Mouse (Mus musculus): ENCODE measurements around the gene H2-Ab1. TPM values are rescaled to one million over a fixed set of nuclear protein-coding genes. Genes with fewer than 3 reads are reported as not detected.

H2-Ab1 gene
- polyA plus RNA-seq, 1 experiment from 2014 or later: 4.7 TPM

DNA sequence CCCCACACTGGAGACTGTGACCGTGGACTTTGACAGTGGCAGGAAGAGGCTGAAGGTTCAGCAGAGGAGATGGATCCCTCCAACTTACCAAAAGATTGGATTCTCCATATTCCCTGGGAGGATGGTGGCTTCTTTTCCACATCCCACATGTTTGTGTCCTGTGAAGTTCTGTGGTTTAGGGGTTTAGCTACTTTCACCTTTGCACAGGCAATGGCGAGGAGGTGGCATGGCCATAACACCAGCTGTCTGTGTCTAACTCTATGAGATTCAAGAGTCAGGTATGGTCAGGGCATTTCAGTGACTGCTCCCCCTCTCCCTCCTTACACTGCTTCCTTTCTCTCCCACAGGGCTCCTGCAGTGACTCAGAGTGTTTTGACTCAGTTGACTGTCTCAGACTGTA lies 11.3 kb downstream of the H2-Ab1 start:
- Histone ChIP-seq H3K27ac (no peak overlapping the region), H3K4me1 (replicated peaks) (peaks cover 17% of the 10 kb centered on the region), H3K27me3 (ENCODE audit: insufficient read depth, poor library complexity, severe bottlenecking) (peaks cover 31% of the 10 kb centered on the region), H3K36me3 (no peaks in the 10 kb centered on the region), H3K9me3 (no peaks in the 10 kb centered on the region), H3K4me3 (no peak overlapping the region)
- DNase-seq (ENCODE audit: low spot score): no peak
- WGBS: 96% methylated on average over 2 of the region's 2 CpGs

DNA sequence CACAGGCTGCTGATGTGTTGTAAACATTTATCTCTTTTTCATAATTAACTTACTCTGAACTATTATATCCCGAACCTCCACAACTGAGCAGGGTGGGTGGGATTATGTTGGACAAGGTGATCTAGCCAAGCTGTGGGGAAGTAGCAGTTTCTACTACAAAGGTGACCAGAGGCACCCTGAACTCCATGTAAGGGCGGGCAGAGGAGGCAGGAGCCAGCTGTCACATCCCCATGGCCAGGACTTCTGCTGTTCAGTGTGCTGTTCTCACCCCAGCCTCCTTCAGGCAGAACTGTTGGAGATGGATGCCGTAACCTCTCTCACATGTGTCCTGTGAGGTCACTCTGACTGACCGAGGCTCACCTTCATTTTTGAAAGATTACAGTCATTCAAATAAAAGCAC lies 12.3 kb downstream of the H2-Ab1 start:
- H3K4me1 ChIP-seq (replicated peaks): peaks cover 7% of the 10 kb centered on the region
- H3K36me3 ChIP-seq: no peaks in the 10 kb centered on the region
- no peaks in the 10 kb centered on the region for H3K9me3 ChIP-seq
- no peak overlapping the region for H3K27ac ChIP-seq
- 75% methylated on average over 4 of the region's 4 CpGs for WGBS
- peaks cover 21% of the 10 kb centered on the region for H3K27me3 ChIP-seq (ENCODE audit: insufficient read depth, poor library complexity, severe bottlenecking)
- no peak overlapping the region for H3K4me3 ChIP-seq
- DNase-seq (ENCODE audit: low spot score): no peak

DNA sequence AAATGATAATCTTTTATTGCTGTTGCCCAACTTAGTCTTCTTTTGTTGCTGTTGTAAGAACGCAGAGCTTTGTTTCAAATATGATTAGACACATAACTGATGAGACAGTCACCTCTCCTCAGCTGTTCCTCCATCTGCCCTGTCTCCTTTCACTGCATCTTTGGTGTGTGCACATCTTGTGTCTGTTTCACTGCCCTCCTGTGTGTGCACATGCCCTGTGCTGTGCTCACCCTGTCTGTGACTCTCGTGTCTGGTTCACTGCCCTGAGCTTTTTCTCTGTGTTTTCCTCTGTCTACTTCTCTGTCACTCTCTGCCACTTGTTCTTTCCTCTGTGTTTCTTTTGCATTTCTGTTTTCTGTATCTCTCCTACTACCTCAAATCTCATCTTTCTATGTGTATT lies 12.7 kb downstream of the H2-Ab1 start:
- peaks cover 2% of the 10 kb centered on the region for H3K4me1 ChIP-seq (replicated peaks)
- no peak for DNase-seq (ENCODE audit: low spot score)
- WGBS: 85% methylated on average over 2 of the region's 2 CpGs
- H3K27ac ChIP-seq: no peak overlapping the region
- no peaks in the 10 kb centered on the region for H3K36me3 ChIP-seq
- peaks cover 17% of the 10 kb centered on the region; the same call in 1 of the 2 replicates for H3K27me3 ChIP-seq (ENCODE audit: insufficient read depth, poor library complexity, severe bottlenecking)
- no peak overlapping the region for H3K4me3 ChIP-seq
- H3K9me3 ChIP-seq: no peaks in the 10 kb centered on the region

DNA sequence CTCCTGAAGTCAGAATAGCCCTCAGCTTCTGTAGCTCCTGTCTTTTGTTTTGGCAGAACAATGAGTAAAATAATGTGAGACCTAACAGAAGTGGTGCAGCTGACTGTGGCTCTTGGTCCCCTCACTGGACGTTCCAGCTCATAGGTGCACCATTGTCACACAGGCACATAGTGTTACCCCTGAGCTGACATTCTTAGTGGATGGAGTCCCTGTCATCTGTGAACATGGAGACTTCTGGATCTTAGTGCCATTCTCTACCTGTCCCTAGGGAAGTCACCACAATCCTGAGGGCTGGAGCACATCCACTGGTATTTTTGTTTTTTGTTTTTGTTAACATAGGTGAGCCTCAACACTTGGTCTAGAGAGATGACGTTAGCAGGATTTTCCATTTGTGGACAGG lies 13.5 kb downstream of the H2-Ab1 start:
- H3K27ac ChIP-seq: no peak overlapping the region
- H3K9me3 ChIP-seq: no peaks in the 10 kb centered on the region
- 79% methylated on average over 2 of the region's 2 CpGs for WGBS
- no peaks in the 10 kb centered on the region for H3K36me3 ChIP-seq
- DNase-seq (ENCODE audit: low spot score): no peak
- H3K4me3 ChIP-seq: no peak overlapping the region
- H3K27me3 ChIP-seq (ENCODE audit: insufficient read depth, poor library complexity, severe bottlenecking): 0 out of 2 replicates have a peak, but pooled peaks cover 12% of the 10 kb centered on the region
- H3K4me1 ChIP-seq (replicated peaks): no peaks in the 10 kb centered on the region

DNA sequence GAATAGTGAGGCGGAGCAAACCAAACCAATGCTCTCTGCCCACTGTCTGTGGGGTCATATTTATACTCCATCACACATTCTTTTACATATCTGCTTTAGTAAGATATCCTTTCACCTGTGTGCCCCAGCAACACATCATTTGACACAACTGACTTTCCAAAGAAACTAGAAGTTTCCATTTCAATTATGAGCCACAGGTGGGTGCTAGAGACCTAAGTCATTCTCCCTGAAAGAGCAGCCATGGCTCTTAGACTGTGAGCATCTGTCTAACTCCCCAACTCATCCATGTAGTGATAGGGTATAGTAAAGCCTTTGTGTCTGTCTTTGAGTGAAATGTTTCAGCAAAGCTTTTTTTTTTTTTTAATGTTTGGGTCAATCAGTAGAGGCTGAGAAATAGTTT lies 14.6 kb downstream of the H2-Ab1 start:
- Histone ChIP-seq H3K4me3 (no peak overlapping the region), H3K36me3 (no peaks in the 10 kb centered on the region)

DNA sequence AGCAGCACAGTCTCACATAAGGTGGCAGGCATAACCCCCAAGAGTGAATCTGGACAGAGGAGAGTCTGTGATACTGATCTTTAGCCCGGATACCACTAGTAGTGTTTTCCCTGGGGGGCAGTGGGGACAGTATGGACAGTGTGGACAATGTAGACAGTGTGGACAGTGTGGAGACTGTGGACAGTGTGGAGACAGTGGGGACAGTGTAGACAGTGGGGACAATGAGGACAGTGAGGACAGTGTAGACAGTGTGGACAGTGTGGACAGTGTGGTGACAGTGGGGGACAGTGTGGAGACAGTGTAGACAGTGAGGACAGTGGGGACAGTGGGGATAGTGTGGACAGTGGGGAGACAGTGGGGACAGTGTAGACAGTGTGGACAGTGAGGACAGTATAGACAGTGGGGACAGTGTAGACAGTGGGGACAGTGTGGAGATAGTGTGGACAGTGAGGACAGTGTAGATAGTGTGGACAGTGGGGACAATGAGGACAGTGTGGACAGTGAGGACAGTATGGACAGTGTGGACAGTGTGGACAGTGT lies 23.1 kb downstream of the H2-Ab1 start:
- no peak for DNase-seq (ENCODE audit: low spot score)
- no peaks in the 10 kb centered on the region for H3K27me3 ChIP-seq (ENCODE audit: insufficient read depth, poor library complexity, severe bottlenecking)
- no peak overlapping the region for H3K27ac ChIP-seq
- no peak overlapping the region for H3K4me3 ChIP-seq
- 85% methylated on average over 1 of the region's 1 CpGs for WGBS
- no peaks in the 10 kb centered on the region for H3K9me3 ChIP-seq
- H3K4me1 ChIP-seq (replicated peaks): no peaks in the 10 kb centered on the region
- no peaks in the 10 kb centered on the region for H3K36me3 ChIP-seq

More for the DNA sequence above, 14.6 kb downstream of the H2-Ab1 start:
- Histone ChIP-seq H3K4me1 (replicated peaks) (no peaks in the 10 kb centered on the region), H3K9me3 (no peaks in the 10 kb centered on the region), H3K27me3 (ENCODE audit: insufficient read depth, poor library complexity, severe bottlenecking) (0 out of 2 replicates have a peak, but pooled peaks cover 11% of the 10 kb centered on the region), H3K27ac (no peak overlapping the region)
- 89% methylated on average over 1 of the region's 1 CpGs for WGBS
- DNase-seq (ENCODE audit: low spot score): no peak

DNA sequence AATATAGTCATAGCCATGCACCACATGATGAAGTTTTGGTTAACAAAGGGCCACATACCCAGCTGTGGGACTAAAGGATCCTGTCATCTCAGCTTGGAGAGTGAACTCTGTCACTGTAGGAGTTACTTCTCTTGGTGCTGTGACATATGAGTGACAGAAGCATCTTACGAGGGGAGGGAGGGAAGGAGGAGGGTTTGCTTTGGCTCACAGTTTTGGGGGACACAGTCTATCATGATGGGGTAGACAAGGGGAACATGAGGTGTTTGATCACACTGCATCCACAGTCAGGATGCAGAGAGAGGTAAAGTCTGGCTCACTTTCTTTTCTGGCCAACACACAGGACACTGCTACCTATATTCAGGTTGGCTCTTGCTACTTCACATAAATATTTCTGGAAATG lies 24.3 kb downstream of the H2-Ab1 start:
- Histone ChIP-seq H3K27ac (no peak overlapping the region), H3K36me3 (no peaks in the 10 kb centered on the region), H3K27me3 (ENCODE audit: insufficient read depth, poor library complexity, severe bottlenecking) (no peaks in the 10 kb centered on the region), H3K9me3 (no peaks in the 10 kb centered on the region), H3K4me1 (replicated peaks) (no peaks in the 10 kb centered on the region), H3K4me3 (no peak overlapping the region)
- DNase-seq (ENCODE audit: low spot score): no peak
- 70% methylated on average over 1 of the region's 1 CpGs for WGBS

DNA sequence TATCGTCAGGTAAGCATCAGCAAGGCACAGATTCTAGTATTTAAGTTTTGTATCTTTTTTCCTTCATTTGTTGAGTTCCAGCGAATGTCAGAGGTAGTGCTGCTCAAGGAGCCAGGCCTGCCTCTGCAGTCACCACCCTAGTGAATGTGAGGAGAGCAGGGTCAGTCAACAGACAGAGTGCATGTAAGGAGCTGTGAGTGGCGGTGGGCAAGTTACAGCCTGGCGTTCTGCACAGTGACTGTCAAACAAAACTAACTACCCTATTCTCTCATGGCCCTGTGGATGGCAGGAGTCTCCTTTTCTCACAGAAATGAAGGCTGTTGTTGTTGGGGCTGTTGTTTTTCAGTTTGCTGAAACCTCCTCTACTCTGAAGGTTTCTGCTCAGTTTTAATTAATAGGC lies 27.9 kb downstream of the H2-Ab1 start:
- H3K4me3 ChIP-seq: no peak overlapping the region
- H3K36me3 ChIP-seq: no peaks in the 10 kb centered on the region
- H3K27ac ChIP-seq: no peak overlapping the region
- WGBS: 75% methylated on average over 4 of the region's 4 CpGs
- DNase-seq (ENCODE audit: low spot score): no peak
- H3K4me1 ChIP-seq (replicated peaks): no peaks in the 10 kb centered on the region
- H3K9me3 ChIP-seq: no peaks in the 10 kb centered on the region
- H3K27me3 ChIP-seq (ENCODE audit: insufficient read depth, poor library complexity, severe bottlenecking): no peaks in the 10 kb centered on the region

DNA sequence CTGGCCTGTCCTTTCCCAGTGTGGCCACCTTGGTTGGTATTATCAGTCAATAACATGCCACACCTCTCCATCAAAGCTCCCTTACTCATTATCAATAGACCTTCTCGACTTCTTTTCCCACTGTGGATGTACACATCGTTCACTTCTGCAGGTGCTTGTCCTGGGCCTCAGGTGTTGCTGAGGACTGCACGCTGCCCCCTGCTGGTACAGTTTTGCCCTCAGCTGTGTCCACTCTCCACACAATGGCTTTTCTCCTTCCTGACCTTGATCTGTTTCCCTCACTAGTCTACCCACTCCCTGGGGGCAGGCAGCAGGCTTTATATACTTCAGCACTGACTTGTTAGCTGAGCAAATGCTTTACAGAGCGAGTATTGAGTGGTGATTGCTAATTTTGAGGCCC lies 28.4 kb downstream of the H2-Ab1 start:
- no peaks in the 10 kb centered on the region for H3K4me1 ChIP-seq (replicated peaks)
- H3K27ac ChIP-seq: no peak overlapping the region
- no peaks in the 10 kb centered on the region for H3K36me3 ChIP-seq
- no peaks in the 10 kb centered on the region for H3K27me3 ChIP-seq (ENCODE audit: insufficient read depth, poor library complexity, severe bottlenecking)
- DNase-seq (ENCODE audit: low spot score): no peak
- H3K9me3 ChIP-seq: no peaks in the 10 kb centered on the region
- H3K4me3 ChIP-seq: no peak overlapping the region
- 45% methylated on average over 4 of the region's 4 CpGs for WGBS

DNA sequence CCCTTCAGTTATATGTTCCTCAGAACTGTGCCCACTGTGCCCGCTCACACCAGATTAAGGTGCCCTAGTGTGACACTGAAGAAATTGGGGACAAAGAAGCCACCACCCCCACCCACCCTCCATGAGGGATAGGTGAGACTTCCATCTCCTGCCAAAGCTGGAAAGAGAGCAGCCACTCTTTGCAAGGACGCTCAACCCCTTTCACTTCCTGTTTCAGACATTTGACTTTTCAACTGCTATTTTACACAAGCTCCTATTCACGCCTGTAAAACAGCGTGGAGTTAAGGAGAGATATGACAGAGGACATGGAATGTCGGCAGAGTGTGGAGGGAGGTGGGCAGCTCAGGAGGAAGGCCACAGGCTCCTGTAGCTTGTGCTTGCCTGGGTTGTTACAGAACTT lies 29.0 kb downstream of the H2-Ab1 start:
- DNase-seq (ENCODE audit: low spot score): no peak
- Histone ChIP-seq H3K4me1 (replicated peaks) (no peaks in the 10 kb centered on the region), H3K27ac (no peak overlapping the region), H3K36me3 (no peaks in the 10 kb centered on the region), H3K27me3 (ENCODE audit: insufficient read depth, poor library complexity, severe bottlenecking) (no peaks in the 10 kb centered on the region), H3K4me3 (no peak overlapping the region), H3K9me3 (no peaks in the 10 kb centered on the region)
- 82% methylated on average over 5 of the region's 5 CpGs for WGBS

DNA sequence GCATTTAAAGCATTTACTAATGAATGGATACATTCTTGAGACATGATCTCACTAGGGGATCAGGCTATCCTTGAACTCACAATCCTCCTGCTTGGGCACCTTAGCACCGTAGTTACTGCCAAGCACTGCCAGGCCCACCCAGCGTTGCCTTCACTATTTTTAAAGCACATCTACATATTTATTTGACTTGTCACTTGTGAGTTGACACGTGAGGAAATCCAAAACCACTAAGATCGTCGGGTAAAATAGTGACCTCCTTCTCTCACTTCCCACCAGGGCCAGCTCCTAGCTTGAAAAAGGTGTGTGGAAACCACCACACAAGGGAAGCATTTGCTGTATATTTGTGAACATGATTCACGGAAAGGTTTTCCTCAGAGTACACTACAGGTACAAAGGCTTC lies 29.5 kb downstream of the H2-Ab1 start:
- DNase-seq (ENCODE audit: low spot score): no peak
- no peak overlapping the region for H3K4me3 ChIP-seq
- H3K9me3 ChIP-seq: no peaks in the 10 kb centered on the region
- no peak overlapping the region for H3K27ac ChIP-seq
- no peaks in the 10 kb centered on the region for H3K36me3 ChIP-seq
- no peaks in the 10 kb centered on the region for H3K4me1 ChIP-seq (replicated peaks)
- 69% methylated on average over 6 of the region's 6 CpGs for WGBS
- no peaks in the 10 kb centered on the region for H3K27me3 ChIP-seq (ENCODE audit: insufficient read depth, poor library complexity, severe bottlenecking)

DNA sequence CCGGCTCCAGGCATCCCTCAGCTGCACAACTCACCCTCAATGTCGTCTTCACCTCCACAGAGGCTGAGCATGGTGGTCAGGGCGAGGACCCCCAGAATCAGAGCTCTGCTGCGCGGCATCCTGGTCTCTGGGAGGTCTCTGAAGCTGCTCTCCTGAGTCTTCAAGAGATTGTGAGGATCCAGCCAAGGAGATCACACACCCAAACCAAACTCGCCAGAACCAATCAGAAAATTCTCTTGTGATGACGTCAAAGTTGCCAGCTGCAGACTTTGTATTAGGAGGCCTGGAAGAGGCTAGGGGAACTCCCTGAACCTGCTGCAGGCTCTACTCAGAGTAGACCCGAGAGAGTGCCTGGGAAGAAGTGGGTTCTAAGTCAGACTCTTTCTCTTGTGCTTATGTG lies 30.2 kb downstream of the H2-Ab1 start, which contains the start of gene H2-Aa:
Gene H2-Aa (minus strand): TSS at position 176 of the 400 bp plus-strand sequence.
- Histone ChIP-seq H3K36me3 (no peaks in the 10 kb centered on the region), H3K27me3 (ENCODE audit: insufficient read depth, poor library complexity, severe bottlenecking) (no peaks in the 10 kb centered on the region; the same call in 1 of the 2 replicates), H3K4me3 (no peak within 1 kb of the TSS), H3K27ac (no peak within 1 kb of the TSS), H3K4me1 (replicated peaks) (no peaks in the 10 kb centered on the region), H3K9me3 (no peaks in the 10 kb centered on the region)
- peak; percentile 44 for DNase-seq (ENCODE audit: low spot score)
- 16% methylated on average over 8 of the region's 8 CpGs for WGBS

DNA sequence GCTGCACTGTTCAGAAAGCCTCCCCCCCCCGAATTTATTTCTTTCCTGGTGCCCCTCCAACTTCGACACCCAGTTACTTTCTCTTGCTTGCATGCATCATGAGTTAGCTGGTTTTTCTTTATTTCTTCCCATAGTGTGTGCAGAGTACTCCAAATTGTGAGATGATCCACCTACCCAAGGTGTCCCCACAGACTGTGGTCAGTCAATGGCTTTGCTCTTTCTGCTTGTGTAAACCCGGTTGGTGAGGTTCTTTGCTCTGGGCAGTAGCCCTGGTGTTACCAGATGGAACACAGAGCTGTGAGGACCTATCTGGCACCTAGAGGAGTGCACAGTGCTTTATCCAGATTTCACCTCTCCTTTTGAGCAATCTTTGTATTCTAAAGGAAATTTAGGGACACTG lies 30.6 kb downstream of the H2-Ab1 start:
- no peaks in the 10 kb centered on the region for H3K9me3 ChIP-seq
- no peaks in the 10 kb centered on the region; the same call in 1 of the 2 replicates for H3K27me3 ChIP-seq (ENCODE audit: insufficient read depth, poor library complexity, severe bottlenecking)
- no peaks in the 10 kb centered on the region for H3K36me3 ChIP-seq
- DNase-seq (ENCODE audit: low spot score): no peak
- no peak overlapping the region for H3K27ac ChIP-seq
- H3K4me3 ChIP-seq: no peak overlapping the region
- no peaks in the 10 kb centered on the region for H3K4me1 ChIP-seq (replicated peaks)
- 77% methylated on average over 3 of the region's 3 CpGs for WGBS

DNA sequence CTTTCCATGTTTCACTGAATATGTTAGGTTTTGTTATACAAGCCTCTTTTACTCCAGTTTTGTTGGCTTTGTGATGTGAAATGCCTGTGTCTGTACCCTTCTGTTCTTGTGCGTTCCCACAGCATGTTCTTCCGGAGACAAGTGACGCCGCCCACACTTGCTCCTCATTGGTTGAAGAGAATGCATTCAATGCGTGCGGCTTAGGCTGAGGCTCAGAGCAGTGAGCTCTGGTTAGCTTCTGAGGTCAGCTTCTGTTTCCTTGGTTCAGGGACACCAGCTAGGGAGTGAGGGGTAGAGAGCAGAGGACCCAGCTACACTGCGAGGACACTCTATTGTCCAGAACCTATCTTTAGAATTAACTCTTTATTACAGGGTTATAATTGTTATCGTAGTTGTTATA lies 34.1 kb downstream of the H2-Ab1 start:
- peak; percentile 88 for DNase-seq (ENCODE audit: low spot score)
- H3K36me3 ChIP-seq: no peaks in the 10 kb centered on the region
- no peak overlapping the region for H3K27ac ChIP-seq
- peaks cover 4% of the 10 kb centered on the region for H3K27me3 ChIP-seq (ENCODE audit: insufficient read depth, poor library complexity, severe bottlenecking)
- WGBS: 16% methylated on average over 8 of the region's 8 CpGs
- H3K9me3 ChIP-seq: no peaks in the 10 kb centered on the region
- no peak overlapping the region for H3K4me3 ChIP-seq
- H3K4me1 ChIP-seq (replicated peaks): peaks cover 3% of the 10 kb centered on the region; the same call in 1 of the 2 replicates

All from hindbrain, embryonic 10.5 days (tissue).